Mouse (Mus musculus) stomach, embryonic 15.5 days (tissue): ENCODE results near the gene Nup133. TPM values are rescaled to one million over a fixed set of nuclear protein-coding genes. Genes with fewer than 3 reads are reported as not detected.
A peak's percentile ranks its signal among the peaks of the same experiment; 100 is the strongest.

ENCODE experiments used
- ATAC-seq: fragments of 200-750 bp; cut with Nextera tagmentation; 2 replicates; pipeline ENCODE4 v1.8.0; 2017; ENCODE audit warnings: low read depth, moderate number of reproducible peaks, moderate TSS enrichment; ENCODE audit not compliant: insufficient read depth, low FRiP score
- H3K27ac ChIP-seq: fragments of 300-500 bp; sonication (generic); 2 replicates; pipeline ENCODE4 v1.5.1; 2015; ENCODE audit warnings: mild to moderate bottlenecking, inconsistent platforms
- H3K27me3 ChIP-seq: fragments of 300-500 bp; sonication (generic); replicated peaks from 2 replicates; pipeline ENCODE4 v1.6.1; 2015; ENCODE audit warnings: inconsistent platforms
- H3K36me3 ChIP-seq: fragments of 300-500 bp; sonication (generic); 2 replicates; pipeline ENCODE4 v1.6.1; 2015; ENCODE audit warnings: inconsistent platforms
- H3K4me1 ChIP-seq: fragments of 300-500 bp; sonication (generic); 2 replicates; pipeline ENCODE4 v1.6.1; 2015; ENCODE audit warnings: inconsistent platforms
- H3K4me2 ChIP-seq: fragments of 300-500 bp; sonication (generic); 2 replicates; pipeline ENCODE4 v1.6.1; 2015; ENCODE audit warnings: mild to moderate bottlenecking, inconsistent platforms
- H3K4me3 ChIP-seq: fragments of 300-500 bp; sonication (generic); replicated peaks from 2 replicates; pipeline ENCODE4 v1.5.1; 2015; ENCODE audit warnings: inconsistent platforms
- H3K9ac ChIP-seq: fragments of 300-500 bp; sonication (generic); 2 replicates; pipeline ENCODE4 v1.6.1; 2015; ENCODE audit warnings: inconsistent platforms
- H3K9me3 ChIP-seq: fragments of 300-500 bp; sonication (generic); 2 replicates; pipeline ENCODE4 v1.6.1; 2016; ENCODE audit warnings: inconsistent platforms
- WGBS: fragments of 180-500 bp; shearing (Covaris S2); methylation state at CpG from one replicate; pipeline ENCODE4 v1.1.7; 2015; 5-methylcytosine and 5-hydroxymethylcytosine counted together
- polyA plus RNA-seq: library from polyadenylated mRNA; unstranded; fragments of >200 nt; fragmentation: Nextera tagmentation; extraction: Ambion mirVana; gene quantifications from 2 replicates; pipeline ENCODE4 v1.2.1, GENCODE M21; 2015

Gene Nup133
- polyA plus RNA-seq, 1 experiment from 2014 or later, result 23.3 TPM

GRCm38 (mm10) chr8:123884721-123885565, 64.1 kb downstream of the Nup133 start:
- no peaks in the 10 kb centered on the region for H3K36me3 ChIP-seq
- peak; percentile 53; the same call in 1 of the 2 replicates for ATAC-seq
- peak overlapping the region; percentile 19 for H3K4me2 ChIP-seq
- H3K27me3 ChIP-seq, result peaks cover 9% of the 10 kb centered on the region; the same call in 1 of the 2 replicates
- WGBS, result 6% methylated on average over 14 of the region's 14 CpGs
- no peak overlapping the region for H3K4me3 ChIP-seq
- H3K9me3 ChIP-seq, result no peaks in the 10 kb centered on the region
- H3K27ac ChIP-seq, result no peak overlapping the region
- no peak overlapping the region for H3K9ac ChIP-seq
- H3K4me1 ChIP-seq, result 0 out of 2 replicates have a peak, but pooled peaks cover 6% of the 10 kb centered on the region

DNA sequence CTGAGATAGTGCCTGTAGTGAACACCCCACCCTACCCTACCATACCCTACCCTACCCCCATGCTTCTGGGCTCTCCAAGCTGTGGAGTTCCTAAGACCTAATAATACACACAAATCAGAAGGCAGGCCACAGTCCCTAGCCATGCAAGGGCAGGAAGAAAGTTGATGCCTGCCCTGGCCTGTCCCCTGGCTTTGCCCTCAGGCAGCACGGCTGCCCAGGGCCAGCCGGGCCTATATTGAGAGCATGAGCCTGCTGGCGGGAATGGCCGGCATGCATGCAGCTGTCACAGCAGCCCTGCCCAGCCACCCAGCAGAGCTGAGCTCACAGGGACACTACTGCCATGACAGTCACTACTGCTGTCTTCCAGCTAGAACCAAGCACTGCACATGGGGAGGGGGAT, 66.0 kb downstream of the Nup133 start:
- Histone ChIP-seq H3K27ac (no peak overlapping the region), H3K4me2 (no peak overlapping the region), H3K27me3 (peaks cover 6% of the 10 kb centered on the region; the same call in 1 of the 2 replicates), H3K4me3 (no peak overlapping the region), H3K9ac (no peak overlapping the region), H3K9me3 (no peaks in the 10 kb centered on the region), H3K36me3 (no peaks in the 10 kb centered on the region), H3K4me1 (0 out of 2 replicates have a peak, but pooled peaks cover 6% of the 10 kb centered on the region)
- ATAC-seq, result no peak
- 78% methylated on average over 4 of the region's 4 CpGs for WGBS

DNA sequence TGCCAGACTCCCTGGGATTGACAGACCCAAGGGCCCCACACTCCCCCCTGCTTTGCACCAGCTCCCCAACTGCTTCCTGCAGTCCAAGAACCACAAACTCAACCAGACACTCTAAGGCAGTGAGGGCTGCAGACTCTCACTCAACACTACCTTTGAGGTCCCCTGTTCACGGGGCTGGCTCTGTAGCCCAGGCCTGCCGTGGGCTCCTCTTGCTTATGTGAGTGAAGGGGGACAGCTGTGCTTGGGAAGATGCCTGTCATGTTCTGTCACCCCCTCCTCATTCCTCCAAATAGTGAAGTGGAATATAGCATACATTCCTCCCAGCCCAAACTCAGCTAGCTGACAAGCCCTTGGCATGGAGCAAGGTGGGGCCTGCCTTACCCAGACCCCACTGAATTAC, 66.7 kb downstream of the Nup133 start:
- ATAC-seq, result no peak
- Histone ChIP-seq H3K27me3 (peaks cover 6% of the 10 kb centered on the region; the same call in 1 of the 2 replicates), H3K4me1 (0 out of 2 replicates have a peak, but pooled peaks cover 6% of the 10 kb centered on the region), H3K4me2 (no peak overlapping the region), H3K36me3 (no peaks in the 10 kb centered on the region), H3K4me3 (no peak overlapping the region), H3K9me3 (no peaks in the 10 kb centered on the region), H3K9ac (no peak overlapping the region), H3K27ac (no peak overlapping the region)
- WGBS, result 55% methylated on average over 2 of the region's 2 CpGs

GRCm38 (mm10) chr8:123880821-123881350, 68.2 kb downstream of the Nup133 start:
- WGBS, result 31% methylated on average over 4 of the region's 4 CpGs
- Histone ChIP-seq H3K4me1 (0 out of 2 replicates have a peak, but pooled peaks cover 6% of the 10 kb centered on the region), H3K27me3 (no peaks in the 10 kb centered on the region), H3K4me3 (no peak overlapping the region), H3K36me3 (no peaks in the 10 kb centered on the region), H3K9me3 (no peaks in the 10 kb centered on the region), H3K4me2 (no peak overlapping the region), H3K27ac (no peak overlapping the region), H3K9ac (no peak overlapping the region)
- ATAC-seq, result no peak

DNA sequence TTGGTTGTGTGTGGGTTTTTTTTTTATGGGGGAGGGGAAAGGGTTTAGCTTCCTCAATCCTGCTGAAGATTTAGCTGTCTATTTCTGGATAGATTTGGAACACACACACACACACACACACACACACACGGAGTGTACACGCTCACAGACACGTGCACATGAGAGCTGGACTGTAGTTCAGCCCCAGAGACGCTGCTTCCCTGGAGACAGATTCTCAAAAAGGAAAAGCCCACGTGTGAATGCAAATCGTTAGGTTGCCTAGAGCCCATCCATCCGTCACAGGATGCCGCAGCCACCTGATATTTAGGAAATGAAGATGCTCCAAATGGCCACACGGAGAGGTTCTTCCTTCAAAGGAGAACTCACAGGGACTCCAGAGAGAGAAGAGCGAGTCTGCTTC, 68.8 kb downstream of the Nup133 start:
- Histone ChIP-seq H3K9me3 (no peaks in the 10 kb centered on the region), H3K36me3 (no peaks in the 10 kb centered on the region), H3K4me1 (0 out of 2 replicates have a peak, but pooled peaks cover 6% of the 10 kb centered on the region), H3K4me3 (no peak overlapping the region), H3K9ac (no peak overlapping the region), H3K27ac (no peak overlapping the region), H3K27me3 (no peaks in the 10 kb centered on the region), H3K4me2 (no peak overlapping the region)
- no peak for ATAC-seq
- 62% methylated on average over 10 of the region's 10 CpGs for WGBS

DNA sequence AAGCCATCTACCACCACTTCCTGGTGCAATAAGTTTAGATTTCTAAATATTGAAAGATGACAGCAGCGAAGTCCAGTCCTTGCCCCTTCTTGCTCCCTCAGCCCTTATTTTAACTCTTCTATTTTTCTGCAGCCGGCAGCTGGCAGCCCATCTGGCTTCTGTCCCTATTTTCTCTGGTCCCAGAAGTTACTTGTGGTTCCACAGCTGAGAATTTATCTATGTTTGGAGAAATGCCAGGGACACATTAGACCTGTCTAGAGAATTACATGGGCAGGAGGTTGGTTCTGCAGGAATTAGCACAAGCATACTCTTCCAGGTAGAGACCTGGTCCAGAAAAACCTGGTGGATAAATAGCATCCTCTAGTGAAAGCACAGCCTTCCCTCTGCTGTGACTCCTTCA, 71.2 kb downstream of the Nup133 start:
- no peak for ATAC-seq
- WGBS, result 39% methylated on average over 2 of the region's 2 CpGs
- Histone ChIP-seq H3K27me3 (no peaks in the 10 kb centered on the region), H3K27ac (no peak overlapping the region), H3K9ac (no peak overlapping the region), H3K36me3 (no peaks in the 10 kb centered on the region), H3K4me3 (no peak overlapping the region), H3K4me1 (no peaks in the 10 kb centered on the region), H3K9me3 (no peaks in the 10 kb centered on the region), H3K4me2 (no peak overlapping the region)

GRCm38 (mm10) chr8:123874324-123874723, 74.7 kb downstream of the Nup133 start:
- Histone ChIP-seq H3K4me3 (no peak overlapping the region), H3K27me3 (no peaks in the 10 kb centered on the region), H3K27ac (no peak overlapping the region), H3K36me3 (no peaks in the 10 kb centered on the region), H3K9me3 (no peaks in the 10 kb centered on the region), H3K4me2 (no peak overlapping the region), H3K4me1 (no peaks in the 10 kb centered on the region), H3K9ac (no peak overlapping the region)
- 72% methylated on average over 11 of the region's 11 CpGs for WGBS
- no peak for ATAC-seq

DNA sequence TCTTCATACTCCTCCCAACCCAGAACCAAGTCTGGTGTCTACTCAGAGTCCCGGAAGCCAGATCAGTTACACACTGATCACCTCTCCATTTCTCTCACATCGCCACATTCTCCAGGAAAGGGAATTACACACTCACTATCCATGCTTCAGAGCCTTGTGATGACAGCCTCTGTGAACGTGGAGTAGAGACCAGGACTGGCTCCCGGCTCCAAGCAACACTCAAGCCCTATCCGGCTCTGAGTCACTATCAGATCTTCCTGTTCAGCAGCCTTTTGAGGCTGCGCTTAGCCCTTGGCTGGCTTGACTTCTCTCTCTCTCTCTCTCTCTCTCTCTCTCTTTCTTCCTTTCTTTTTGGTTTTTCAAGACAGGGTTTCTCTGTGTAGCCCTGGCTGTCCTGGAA, 75.7 kb downstream of the Nup133 start:
- Histone ChIP-seq H3K4me1 (no peaks in the 10 kb centered on the region), H3K4me2 (no peak overlapping the region), H3K9me3 (no peaks in the 10 kb centered on the region), H3K9ac (no peak overlapping the region), H3K4me3 (no peak overlapping the region), H3K27ac (no peak overlapping the region), H3K36me3 (no peaks in the 10 kb centered on the region), H3K27me3 (no peaks in the 10 kb centered on the region)
- no peak for ATAC-seq
- WGBS, result 74% methylated on average over 6 of the region's 6 CpGs

GRCm38 (mm10) chr8:123872048-123872447, 77.0 kb downstream of the Nup133 start:
- ATAC-seq, result no peak
- Histone ChIP-seq H3K4me3 (no peak overlapping the region), H3K4me2 (no peak overlapping the region), H3K4me1 (no peaks in the 10 kb centered on the region), H3K9me3 (no peaks in the 10 kb centered on the region), H3K9ac (no peak overlapping the region), H3K36me3 (no peaks in the 10 kb centered on the region), H3K27ac (no peak overlapping the region), H3K27me3 (no peaks in the 10 kb centered on the region)
- 74% methylated on average over 9 of the region's 9 CpGs for WGBS

DNA sequence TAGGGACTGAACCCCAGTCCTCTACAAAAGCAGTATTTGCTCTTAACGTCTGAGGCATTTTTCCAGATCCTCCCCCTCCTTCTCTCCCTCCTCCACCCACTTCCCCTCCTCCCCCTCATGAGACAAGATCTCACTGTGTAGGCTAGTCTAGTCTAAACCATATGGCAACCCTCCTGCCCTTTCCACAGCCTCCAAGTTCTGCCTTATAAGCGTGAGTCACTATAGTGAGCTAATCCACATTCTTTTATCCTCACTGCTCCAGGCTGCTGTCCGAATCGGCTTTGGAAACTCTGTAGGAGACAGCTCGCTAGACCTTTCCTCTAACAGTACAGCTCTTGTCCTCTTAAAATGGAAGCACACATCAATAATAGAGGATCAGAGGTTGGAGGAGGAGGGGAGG, 82.1 kb downstream of the Nup133 start:
- peaks cover 10% of the 10 kb centered on the region; the same call in 1 of the 2 replicates for H3K27me3 ChIP-seq
- WGBS, result 23% methylated on average over 5 of the region's 5 CpGs
- H3K4me3 ChIP-seq, result no peak overlapping the region
- H3K4me2 ChIP-seq, result no peak overlapping the region
- no peak overlapping the region for H3K27ac ChIP-seq
- no peaks in the 10 kb centered on the region for H3K36me3 ChIP-seq
- H3K4me1 ChIP-seq, result no peaks in the 10 kb centered on the region
- no peak overlapping the region for H3K9ac ChIP-seq
- no peaks in the 10 kb centered on the region for H3K9me3 ChIP-seq
- no peak for ATAC-seq

DNA sequence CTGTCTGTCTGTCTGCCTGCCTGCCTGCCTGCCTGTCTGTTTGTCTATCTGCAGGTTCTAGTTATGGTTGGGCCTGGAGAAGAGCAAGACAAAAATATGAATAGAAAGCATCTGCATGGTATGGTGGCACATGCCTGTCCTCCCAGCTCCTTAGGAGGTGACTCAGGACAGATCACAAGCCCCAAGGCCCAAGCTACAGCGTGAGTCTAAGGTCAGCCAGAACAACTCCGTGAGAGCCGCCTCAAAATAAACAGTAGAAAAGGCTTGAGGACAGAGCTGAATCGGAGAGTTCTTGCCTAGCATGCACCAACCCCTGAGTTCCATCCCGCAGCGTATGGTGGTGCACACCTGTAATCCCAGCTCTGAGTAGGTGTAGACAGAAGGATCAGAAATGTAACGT, 83.3 kb downstream of the Nup133 start:
- WGBS, result 55% methylated on average over 7 of the region's 7 CpGs
- Histone ChIP-seq H3K27ac (no peak overlapping the region), H3K4me3 (no peak overlapping the region), H3K4me1 (no peaks in the 10 kb centered on the region), H3K9me3 (no peaks in the 10 kb centered on the region), H3K4me2 (no peak overlapping the region), H3K27me3 (peaks cover 10% of the 10 kb centered on the region; the same call in 1 of the 2 replicates), H3K9ac (no peak overlapping the region), H3K36me3 (no peaks in the 10 kb centered on the region)
- ATAC-seq, result no peak

DNA sequence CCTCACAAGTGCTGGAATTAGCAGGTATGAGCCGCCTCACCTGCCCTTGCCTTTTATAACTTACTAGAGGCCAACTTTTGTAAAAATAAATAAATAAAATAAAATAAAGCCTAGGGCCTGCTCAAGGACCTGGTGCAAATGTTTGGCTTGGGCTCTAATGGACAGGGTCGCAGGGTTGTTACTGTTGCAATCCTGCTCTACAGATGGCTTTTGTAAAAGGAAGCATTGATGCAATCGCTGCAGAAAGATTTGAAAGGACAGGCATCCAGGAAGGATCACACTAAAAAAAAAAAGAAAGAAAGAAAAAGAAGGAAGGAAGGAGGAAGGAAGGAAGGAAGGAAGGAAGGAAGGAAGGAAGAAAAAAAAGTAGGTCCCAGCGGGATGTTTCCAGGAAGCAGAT, 88.7 kb downstream of the Nup133 start:
- no peak for ATAC-seq
- peak overlapping the region; percentile 96 for H3K4me3 ChIP-seq

More for the DNA sequence above, 88.7 kb downstream of the Nup133 start:
- no peaks in the 10 kb centered on the region for H3K36me3 ChIP-seq
- 72% methylated on average over 4 of the region's 4 CpGs for WGBS
- H3K9me3 ChIP-seq, result no peaks in the 10 kb centered on the region
- no peak overlapping the region for H3K27ac ChIP-seq
- peaks cover 10% of the 10 kb centered on the region; the same call in 1 of the 2 replicates for H3K27me3 ChIP-seq
- H3K4me1 ChIP-seq, result peaks cover 8% of the 10 kb centered on the region; the same call in 1 of the 2 replicates
- no peak overlapping the region for H3K9ac ChIP-seq
- H3K4me2 ChIP-seq, result no peak overlapping the region; the same call in 1 of the 2 replicates
